Mouse (Mus musculus) cerebellum, adult 2 months (tissue): ENCODE measurements around the gene Nckap5l. TPM values are rescaled to one million over a fixed set of nuclear protein-coding genes. Genes with fewer than 3 reads are reported as not detected.
"Not testable (repeated sequence)": the region's sequence is repeated elsewhere in the genome, so short reads cannot be mapped to it uniquely, and the experiment has no call there.

ENCODE experiments used
- DNase-seq, 2 experiments: peaks; one replicate each; pipeline ENCODE4 v3.0.0; 2021
- H3K27ac ChIP-seq: fragments of 200-500 bp; 2 replicates; pipeline ENCODE4 v1.5.1; 2012; ENCODE audit warnings: low read length, control low read depth, inconsistent platforms; ENCODE audit not compliant: insufficient read depth
- H3K27me3 ChIP-seq: fragments of 200-500 bp; 2 replicates; pipeline ENCODE4 v1.6.1; 2012; ENCODE audit warnings: inconsistent platforms, mild to moderate bottlenecking, low read length, moderate library complexity; ENCODE audit not compliant: control insufficient read depth, insufficient read depth
- H3K4me1 ChIP-seq: fragments of 200-500 bp; 2 replicates; pipeline ENCODE4 v1.6.1; 2011; ENCODE audit warnings: low read length; ENCODE audit not compliant: control insufficient read depth, insufficient read depth
- H3K4me3 ChIP-seq: fragments of 200-500 bp; replicated peaks from 2 replicates; pipeline ENCODE3; 2011; ENCODE audit warnings: mild to moderate bottlenecking, low read depth, low read length, control low read depth; ENCODE audit not compliant: insufficient read depth
- CTCF ChIP-seq: fragments of 200-500 bp; IDR thresholded peaks from 2 replicates; pipeline ENCODE4 v1.5.1; 2011; ENCODE audit warnings: low read depth, mild to moderate bottlenecking, control low read depth, low read length, moderate library complexity, borderline replicate concordance; ENCODE audit not compliant: insufficient read depth
- POLR2A ChIP-seq: fragments of 200-500 bp; IDR thresholded peaks from 2 replicates; pipeline ENCODE4 v1.6.1; 2011; ENCODE audit warnings: low read length, control low read depth, borderline replicate concordance; ENCODE audit not compliant: insufficient read depth
- WGBS: fragments of 180-500 bp; shearing (Covaris S2); methylation state at CpG from one replicate; pipeline ENCODE4 v1.1.7; 2018; 5-methylcytosine and 5-hydroxymethylcytosine counted together
- polyA plus RNA-seq: library from polyadenylated mRNA; depleted of rRNA; stranded (reverse); fragments of >200 nt; gene quantifications from 2 replicates; pipeline ENCODE4 v1.2.3, GENCODE M21; 2012

Nckap5l gene
- polyA plus RNA-seq, 1 experiment = 12.3 TPM

DNA sequence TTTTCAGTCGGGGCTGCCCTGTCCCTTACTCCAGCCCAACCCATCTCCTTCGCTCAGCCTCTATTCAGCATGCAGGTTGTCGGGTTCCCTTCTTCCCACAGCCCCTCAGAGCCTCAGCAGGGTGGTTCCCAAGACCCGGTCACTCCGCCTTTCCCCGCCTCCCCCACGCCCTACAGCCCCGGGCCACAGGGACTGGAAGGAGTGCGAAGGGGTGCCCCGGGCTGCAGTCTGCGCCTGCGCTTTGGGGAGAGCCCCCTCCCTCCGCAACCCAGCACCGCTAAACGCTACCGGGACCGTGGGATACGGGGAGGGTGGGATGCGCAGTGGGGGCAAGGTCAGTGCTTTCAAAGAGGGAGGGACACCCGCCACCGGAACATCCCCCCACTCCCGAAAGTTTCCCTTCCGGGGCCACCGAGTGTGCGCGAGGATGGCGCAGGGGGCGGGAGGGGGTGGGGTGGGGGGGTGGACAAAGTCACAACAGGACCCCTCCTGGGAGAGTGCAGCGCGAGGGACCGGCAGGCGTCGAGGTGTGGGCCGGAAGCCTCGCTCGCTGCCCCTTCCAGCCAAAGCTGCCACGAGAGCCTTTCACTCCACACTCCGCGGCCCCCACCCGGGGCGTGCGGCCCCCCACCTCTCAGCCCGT is 464 bp downstream of the Nckap5l start:
- peak; percentile 65 to 69 for DNase-seq
- Histone ChIP-seq H3K4me3 (peak overlapping the region; percentile 85), H3K27me3 (no peaks in the 10 kb centered on the region), H3K4me1 (peaks cover 13% of the 10 kb centered on the region), H3K27ac (peak overlapping the region; percentile 0; the same call in 1 of the 2 replicates)
- under 1% methylated on average over 38 of the region's 43 CpGs for WGBS
- TF ChIP-seq CTCF (no peak), POLR2A (no peak)

DNA sequence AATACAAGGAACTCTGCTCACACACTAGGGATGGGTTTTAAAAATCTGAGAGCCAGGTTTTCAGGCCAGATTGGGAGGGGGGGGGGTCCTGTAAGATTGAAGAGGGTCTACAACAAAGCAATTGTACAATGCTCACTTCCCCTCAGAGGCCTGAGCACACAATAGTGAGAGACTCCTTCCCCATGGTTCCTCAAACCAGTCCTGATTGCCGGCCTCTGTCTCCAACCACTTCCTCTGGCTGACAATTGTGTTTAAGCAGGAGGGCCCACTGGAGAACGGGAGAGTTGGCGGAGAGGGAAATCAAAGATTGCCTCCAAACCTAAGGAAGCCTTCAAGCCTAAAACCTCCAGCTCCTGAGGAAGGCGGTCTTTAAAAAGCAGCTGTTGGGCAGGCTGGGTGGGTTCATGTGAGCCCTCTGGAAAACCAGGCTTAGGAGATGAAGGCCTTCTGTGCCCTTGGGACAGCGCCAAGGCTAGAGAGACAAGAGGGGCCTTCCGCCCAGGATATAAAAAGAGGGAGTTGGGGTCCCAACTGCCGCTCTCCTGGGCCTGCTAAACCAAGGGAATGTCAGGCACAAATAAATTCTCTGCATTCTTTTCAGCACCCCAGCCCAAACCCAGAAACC is 1.1 kb downstream of the Nckap5l start:
- Histone ChIP-seq H3K4me3 (peak overlapping the region; percentile 85), H3K27ac (peak overlapping the region; percentile 0; the same call in 1 of the 2 replicates), H3K4me1 (peaks cover 13% of the 10 kb centered on the region), H3K27me3 (no peaks in the 10 kb centered on the region)
- 27% methylated on average over 7 of the region's 7 CpGs for WGBS
- no peak for DNase-seq
- TF ChIP-seq POLR2A (no peak), CTCF (no peak)

DNA sequence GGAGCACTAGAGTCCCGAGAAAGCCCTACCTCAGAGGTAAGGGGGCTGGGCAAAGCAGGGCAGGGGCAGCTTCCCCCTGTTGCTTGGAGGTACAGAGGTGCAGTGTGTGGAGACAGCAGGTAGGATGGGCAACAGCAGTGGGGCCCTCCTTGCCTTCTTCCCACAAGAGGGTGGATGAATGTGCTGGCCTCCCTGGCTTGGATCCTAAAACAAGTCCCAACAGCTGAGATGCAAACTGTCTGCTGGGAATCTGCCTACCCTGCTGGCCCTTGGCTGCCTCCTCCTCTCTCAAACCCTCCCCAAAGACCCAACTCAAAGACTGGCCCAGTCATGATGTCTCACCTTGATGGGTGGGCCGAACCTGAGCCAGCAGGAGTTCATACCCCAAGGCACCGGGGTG is 2.1 kb downstream of the Nckap5l start:
- H3K27me3 ChIP-seq = no peaks in the 10 kb centered on the region
- no peak overlapping the region for H3K27ac ChIP-seq
- no peak for DNase-seq
- 56% methylated on average over 3 of the region's 3 CpGs for WGBS
- H3K4me1 ChIP-seq = peaks cover 13% of the 10 kb centered on the region
- no peak overlapping the region for H3K4me3 ChIP-seq
- no peak for TF ChIP-seq CTCF
- no peak for TF ChIP-seq POLR2A

DNA sequence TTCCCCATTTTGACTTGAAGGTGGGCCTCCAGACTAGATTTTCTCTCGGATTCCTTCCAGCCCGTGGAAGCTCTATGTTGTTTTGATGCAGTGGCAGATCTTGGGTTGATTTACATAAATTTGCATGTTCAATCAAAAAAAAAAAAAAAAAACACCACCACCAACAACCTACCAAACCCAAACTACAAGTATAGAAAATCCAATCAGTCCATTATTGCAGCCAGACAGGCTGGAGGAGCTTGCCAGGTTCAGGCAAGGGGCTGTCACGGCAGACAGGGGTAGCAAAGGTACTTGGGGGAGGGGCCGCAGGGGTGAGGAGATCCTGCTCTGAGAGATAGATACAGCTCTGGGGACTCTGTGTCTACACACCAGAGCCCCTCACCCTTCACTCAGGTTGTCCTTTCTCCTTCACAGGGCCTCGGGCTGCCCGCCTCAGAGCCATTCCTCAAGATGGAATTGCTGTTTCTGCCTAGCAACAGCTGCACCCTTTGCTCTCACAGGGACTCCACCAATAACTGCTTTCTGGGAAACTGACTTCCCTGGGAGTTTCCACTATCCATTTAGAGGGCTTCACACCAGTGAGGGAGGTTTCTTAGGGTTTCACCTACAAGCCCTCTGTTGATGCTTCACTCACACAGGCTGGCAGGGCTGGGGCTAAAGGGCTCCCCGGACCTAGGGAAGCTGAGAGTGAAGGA is 2.8 kb downstream of the Nckap5l start:
- WGBS = 77% methylated on average over 7 of the region's 7 CpGs
- H3K27ac ChIP-seq = no peak overlapping the region
- peaks cover 16% of the 10 kb centered on the region for H3K4me1 ChIP-seq
- no peak for TF ChIP-seq POLR2A
- no peak for TF ChIP-seq CTCF
- H3K27me3 ChIP-seq = no peaks in the 10 kb centered on the region
- DNase-seq = no peak
- H3K4me3 ChIP-seq = no peak overlapping the region

DNA sequence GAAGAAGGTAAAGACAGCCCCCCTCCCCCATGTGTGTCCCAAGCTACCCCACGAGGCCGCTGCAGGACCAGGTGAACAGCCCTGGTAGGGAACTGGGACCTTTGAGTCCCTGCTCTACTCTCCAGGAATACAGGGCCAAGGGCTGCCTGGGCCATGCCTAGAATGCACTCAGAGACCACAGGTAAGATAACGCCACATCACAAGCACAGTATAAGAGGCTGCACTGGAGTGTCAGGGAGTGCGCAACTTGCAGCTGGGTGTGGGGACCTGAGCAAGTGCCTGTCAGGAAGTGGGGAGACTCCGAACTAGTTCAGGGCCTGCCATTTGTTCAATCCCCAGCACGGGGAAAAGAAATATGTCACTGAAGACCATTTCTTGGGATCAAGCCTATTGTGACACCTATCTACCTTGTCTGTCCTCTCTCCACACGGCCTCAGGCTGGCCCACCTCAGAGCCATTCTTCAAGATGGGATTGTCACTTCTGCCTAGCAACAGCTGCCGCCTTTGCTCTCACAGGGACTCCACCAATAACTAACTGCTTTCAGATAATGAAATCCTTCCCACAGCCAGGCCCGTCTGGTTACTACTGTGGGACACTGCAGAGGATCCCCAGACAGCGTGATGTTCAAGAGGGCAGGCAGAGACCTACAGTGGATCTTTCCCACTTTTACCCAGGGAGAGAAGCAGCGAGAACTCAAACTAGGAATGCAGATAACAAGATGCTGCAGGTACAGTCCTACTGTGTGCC is 4.2 kb downstream of the Nckap5l start:
- H3K4me1 ChIP-seq = peaks cover 27% of the 10 kb centered on the region
- no peak for TF ChIP-seq POLR2A
- no peak for TF ChIP-seq CTCF
- no peak overlapping the region for H3K4me3 ChIP-seq
- no peak overlapping the region for H3K27ac ChIP-seq
- H3K27me3 ChIP-seq = no peaks in the 10 kb centered on the region
- WGBS = 78% methylated on average over 11 of the region's 11 CpGs
- no peak for DNase-seq

DNA sequence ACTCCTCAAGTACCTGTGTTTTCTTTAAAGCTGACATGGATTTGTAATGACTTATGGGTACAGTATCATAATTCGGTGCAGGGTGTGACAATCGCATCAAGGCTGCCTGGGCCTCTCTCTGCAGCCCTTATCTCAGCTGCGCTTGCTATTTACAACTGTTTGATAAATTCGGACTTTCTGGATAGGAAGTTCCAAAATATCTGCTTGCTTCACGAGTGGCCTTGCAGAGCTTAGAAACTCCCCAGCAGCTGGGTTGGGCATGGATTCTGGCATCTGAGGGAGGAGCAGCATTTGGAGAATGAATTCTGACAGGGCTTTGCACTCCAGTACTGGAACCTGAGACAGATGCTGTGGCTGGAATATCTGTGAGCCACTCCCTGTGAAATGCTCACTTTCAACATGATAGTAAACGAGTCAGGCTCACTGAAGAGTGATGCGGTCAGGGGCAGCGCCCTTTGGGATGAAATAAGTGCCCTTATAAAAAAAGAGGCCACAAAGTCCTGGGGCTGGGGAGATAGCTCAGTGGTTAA is 7.7 kb downstream of the Nckap5l start:
- H3K4me3 ChIP-seq = no peak overlapping the region

DNA sequence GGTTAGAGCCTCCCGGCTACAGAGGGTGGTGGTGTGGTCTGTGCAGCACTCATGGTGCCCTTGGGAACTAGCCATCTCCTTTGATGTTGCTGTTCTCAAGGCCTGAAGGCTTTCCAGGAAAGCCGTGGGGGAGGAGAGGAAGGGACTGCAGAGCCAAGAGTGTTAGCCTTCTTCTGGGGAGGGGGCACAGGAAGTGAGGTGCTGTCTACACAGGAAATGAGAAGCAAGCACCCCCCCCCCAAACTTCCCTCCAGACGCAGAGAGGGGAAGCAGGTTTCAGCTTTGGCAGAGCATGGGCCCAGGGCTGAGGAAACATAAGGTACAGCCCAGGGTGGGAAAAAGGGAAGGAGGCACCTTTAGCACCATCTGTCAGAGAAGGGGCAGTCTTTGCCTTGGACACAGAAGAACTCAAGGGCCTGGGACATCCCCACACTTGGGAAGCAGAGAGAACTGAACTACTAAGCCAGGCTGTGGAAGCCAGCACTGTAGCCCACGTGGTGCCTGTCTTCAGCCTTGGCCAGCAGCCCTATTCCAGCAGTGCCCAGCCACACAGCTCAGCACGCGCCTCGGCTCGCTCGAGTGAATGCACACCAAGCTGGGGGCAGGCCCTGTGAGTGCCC is 8.3 kb downstream of the Nckap5l start:
- H3K4me1 ChIP-seq = peaks cover 18% of the 10 kb centered on the region
- 3% methylated on average over 9 of the region's 9 CpGs for WGBS
- no peaks in the 10 kb centered on the region for H3K27me3 ChIP-seq
- DNase-seq = peak; percentile 71 to 77
- H3K27ac ChIP-seq = peak overlapping the region; percentile 29
- TF ChIP-seq POLR2A = no peak
- TF ChIP-seq CTCF = no peak
- no peak overlapping the region for H3K4me3 ChIP-seq

More for the DNA sequence above, 7.7 kb downstream of the Nckap5l start:
- Histone ChIP-seq H3K4me1 (peaks cover 18% of the 10 kb centered on the region), H3K27me3 (no peaks in the 10 kb centered on the region), H3K27ac (peak overlapping the region; percentile 29)
- no peak for DNase-seq
- WGBS = 50% methylated on average over 8 of the region's 8 CpGs
- no peak for TF ChIP-seq CTCF

DNA sequence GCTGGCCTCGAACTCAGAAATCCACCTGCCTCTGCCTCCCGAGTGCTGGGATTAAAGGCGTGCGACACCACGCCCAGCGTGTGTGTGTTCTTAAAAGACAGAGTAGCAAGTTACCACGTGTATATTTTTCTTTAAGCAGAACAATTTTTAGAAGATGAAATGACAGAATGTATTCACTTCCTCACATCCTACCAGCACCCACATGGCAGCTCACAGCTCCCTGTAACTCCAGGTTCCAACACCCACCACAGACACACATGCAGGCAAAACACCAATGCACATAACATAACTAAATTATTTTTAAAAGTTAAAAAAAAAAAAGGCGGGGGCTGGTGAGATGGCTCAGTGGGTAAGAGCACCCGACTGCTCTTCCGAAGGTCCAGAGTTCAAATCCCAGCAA is 11.4 kb downstream of the Nckap5l start:
- not testable (repeated sequence) for DNase-seq, H3K4me3 ChIP-seq, H3K27ac ChIP-seq, H3K27me3 ChIP-seq
- peaks cover 19% of the 10 kb centered on the region for H3K4me1 ChIP-seq
- WGBS = 92% methylated on average over 10 of the region's 10 CpGs
